In the genomic region with DNA sequence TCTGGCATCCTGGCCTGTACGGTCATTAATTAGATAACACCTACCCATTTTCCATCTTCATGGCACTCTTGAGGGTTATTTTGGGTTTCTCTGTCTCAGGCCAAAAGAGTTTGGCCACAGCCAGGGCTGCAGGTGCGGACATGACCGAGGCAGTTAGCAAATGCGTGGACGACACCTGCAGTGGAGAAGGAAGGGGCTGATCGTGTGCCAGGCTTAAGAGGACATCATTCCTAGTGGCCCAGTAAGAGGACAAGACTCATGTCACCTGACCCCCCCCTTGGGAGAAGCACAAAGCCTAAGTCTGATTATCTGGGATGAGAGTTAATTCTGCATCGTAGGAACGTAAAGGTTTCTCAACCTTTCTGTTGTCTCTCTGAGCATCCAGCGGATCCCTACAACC, we compare ENCODE assay signal across 12 mouse cellular contexts.
"Had no signal": no experiment of that assay in that cellular context is flagged by ENCODE, and none has a peak within 500 bp of the region (broad histone marks: within the 10 kb centered on the region; RNA-seq: fewer than 3 reads in every experiment).

No protein-coding gene starts in this region.

- DNase-seq: left cerebral cortex, postnatal 4 days; liver; liver, embryonic 13.5 days; liver, postnatal 0 days; lung, adult 18-20 months; lung, adult 2 months; lung, embryonic 14.5 days; lung, postnatal 10 days; lung, postnatal 14 days; lung, postnatal 36 days; lung, postnatal 4 days; midbrain, embryonic 14.5 days had no signal
